Mouse (Mus musculus): ENCODE results near the gene Olfr18. TPM values are rescaled to one million over a fixed set of nuclear protein-coding genes. Genes with fewer than 3 reads are reported as not detected.
"Not testable (repeated sequence)": the region's sequence is repeated elsewhere in the genome, so short reads cannot be mapped to it uniquely, and the experiment has no call there.

The Olfr18 gene
- not detected for total RNA-seq (2021)

DNA sequence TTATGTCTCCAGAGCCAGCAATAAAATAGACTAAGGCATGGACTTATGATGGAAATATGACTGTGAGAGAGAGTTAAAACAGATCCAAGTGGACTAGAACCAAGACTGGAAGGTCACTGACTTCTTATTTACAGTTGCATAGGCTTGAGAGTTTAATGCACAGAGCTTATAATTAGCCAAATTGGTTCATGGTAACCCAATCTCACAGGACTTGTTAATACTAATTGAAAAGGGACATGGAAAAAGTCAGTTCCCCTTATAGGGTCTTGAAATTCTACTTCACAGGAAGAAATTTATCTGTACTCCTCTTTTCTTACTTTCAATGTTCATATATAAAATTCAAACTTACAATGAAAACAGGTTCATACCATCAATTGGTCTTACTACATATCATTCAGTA, at the start of gene Olfr18:
Gene Olfr18, minus strand, starts transcription at position 101 of the 400 bp plus-strand sequence.
- DNase-seq (ENCODE audit: extremely low spot score in 1 of 2, low spot score in 2 of 2) = no peak
- intact Hi-C loops (cut with DNase I) = no loop called here

DNA sequence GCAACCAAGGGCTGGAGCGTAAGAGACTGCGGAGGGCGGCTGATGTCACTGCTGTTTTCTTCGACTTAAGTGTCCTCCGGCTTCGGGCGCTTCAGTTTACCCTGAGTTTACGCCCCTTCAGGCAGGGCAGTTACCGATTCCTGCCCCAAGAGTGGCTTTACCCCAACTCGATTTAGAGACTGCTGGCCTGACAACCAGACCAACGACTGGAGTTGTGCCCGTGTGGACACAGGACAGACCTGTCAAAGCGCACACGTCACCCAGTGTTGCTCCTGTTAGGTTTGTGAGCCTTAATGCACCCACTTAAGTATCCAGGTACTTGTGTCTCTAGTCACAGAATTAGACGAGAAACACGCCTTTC, 49.4 kb upstream of the Olfr18 start:
- intact Hi-C loops (cut with DNase I) = no loop called here
- DNase-seq (ENCODE audit: extremely low spot score in 1 of 2, low spot score in 2 of 2) = no peak

DNA sequence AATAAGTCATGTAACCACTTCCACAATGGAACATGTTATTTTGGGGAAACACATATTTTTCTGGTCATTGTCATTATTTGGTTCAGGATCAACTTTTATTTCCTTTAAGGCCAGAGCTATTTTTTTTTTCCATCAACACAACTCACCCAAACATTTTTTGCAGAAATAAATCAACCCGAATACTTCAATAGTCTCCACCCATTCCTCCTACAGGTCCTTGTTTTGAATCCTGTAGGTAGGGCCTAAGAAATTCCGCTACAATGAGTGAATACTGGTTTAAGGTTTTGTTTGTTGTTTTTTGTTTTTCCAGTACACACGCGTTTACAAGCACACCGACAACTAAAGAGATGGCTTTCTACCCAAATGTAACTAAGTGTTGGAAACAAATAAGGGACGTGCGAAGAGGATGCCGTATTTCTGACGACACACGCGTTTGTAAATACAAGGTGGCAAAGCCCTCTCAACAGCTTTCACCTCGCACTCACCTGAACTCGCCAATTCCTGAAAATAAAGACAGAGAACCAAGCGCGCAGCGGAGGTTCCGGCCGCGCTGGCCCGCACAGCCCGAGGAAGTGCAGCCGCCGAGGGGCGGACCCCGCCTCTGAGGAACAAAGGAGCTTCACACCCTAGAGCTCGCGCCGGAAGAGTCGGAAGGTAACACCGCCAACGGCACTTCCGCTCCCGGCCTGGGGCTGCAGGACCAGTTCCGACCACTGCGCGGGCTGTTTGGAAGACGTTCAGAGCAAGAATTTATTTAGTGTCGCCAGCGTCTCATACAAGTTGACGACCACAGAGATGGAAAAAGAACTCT, 48.8 kb upstream of the Olfr18 start, which contains the start of gene Zfp560:
Gene Zfp560, minus strand, starts transcription at position 646 of the 811 bp plus-strand sequence.
- DNase-seq (ENCODE audit: extremely low spot score in 1 of 2, low spot score in 2 of 2) = peak; percentile 86 to 94
- intact Hi-C loops (cut with DNase I) = no loop called here

DNA sequence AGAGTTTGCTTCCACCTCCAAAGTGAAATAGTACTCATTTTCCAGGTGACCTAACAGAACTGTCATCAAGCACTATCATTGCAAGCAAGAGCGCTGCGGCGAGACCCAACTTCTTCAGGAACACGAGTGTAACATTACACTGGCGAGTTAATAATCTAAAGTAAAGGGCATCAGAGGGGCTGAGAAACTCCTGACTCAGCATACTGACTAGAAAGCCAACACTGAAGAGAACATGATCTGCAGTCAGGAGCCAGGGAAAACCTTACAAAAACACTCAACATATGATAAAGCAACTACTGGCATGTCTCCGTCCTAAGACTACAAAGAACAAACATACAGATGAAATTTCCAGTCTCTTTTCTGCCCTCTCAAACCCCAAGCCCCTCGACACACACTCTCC, 47.8 kb upstream of the Olfr18 start:
- DNase-seq (ENCODE audit: extremely low spot score in 1 of 2, low spot score in 2 of 2) = no peak
- intact Hi-C loops (cut with DNase I) = no loop called here

DNA sequence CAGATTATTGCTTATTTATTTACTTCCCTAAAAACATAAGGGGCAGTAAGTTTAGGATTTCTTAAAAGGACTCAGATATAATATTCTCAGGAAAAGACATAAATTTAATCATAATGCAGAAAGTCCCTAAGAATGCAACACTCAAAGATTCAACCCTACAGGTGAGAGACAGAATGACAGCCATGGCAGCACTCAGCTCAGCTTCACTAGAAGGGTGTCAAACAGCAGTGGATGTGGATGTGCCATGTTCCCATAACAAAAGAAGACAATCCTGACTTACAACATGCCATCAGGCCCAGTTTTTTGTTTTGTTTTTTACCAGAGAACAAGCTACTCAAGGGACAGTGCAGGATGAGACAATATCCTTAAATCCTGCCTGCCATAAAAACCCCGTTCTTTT, 38.8 kb upstream of the Olfr18 start:
- intact Hi-C loops (cut with DNase I) = no loop called here

DNA sequence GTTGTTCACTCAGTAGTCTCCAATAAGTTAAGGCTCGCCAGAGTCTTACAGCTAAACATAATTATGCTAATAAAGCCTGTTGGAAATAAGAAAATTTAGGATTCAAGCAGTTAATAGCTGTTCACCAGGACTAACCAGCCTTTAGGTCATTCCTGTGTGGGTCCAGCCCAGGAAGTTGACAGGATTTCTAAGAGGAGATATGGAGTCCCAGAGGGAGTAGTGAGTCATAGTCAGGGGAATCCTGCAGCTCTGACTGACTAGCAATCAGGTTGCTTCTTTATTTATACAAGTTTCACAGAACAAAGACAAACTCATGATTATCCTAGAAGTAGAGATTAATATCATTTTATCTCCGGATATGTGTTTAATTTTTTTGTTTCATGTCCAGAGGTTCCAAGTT, 31.4 kb upstream of the Olfr18 start:
- DNase-seq (ENCODE audit: extremely low spot score in 1 of 2, low spot score in 2 of 2) = no peak
- intact Hi-C loops (cut with DNase I) = no loop called here

More for the DNA sequence above, 38.8 kb upstream of the Olfr18 start:
- DNase-seq (ENCODE audit: extremely low spot score in 1 of 2, low spot score in 2 of 2) = no peak

DNA sequence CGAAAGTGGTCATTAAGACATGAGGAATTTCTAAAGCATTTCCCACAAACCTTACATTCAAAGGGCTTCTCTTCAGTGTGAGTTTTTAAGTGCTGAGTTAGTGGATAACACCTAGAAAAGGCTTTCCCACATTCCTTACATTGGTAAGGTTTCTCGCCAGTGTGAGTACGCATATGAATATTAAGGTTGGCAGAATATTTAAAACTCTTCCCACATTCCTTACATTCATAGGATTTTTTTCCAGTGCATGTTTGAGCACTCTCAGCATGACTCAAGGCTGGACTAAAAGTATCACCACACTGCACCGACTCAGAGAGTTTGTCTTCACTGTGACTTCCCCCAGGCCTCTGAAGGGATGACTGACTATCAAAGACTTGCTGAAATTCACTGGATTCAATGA, 12.6 kb upstream of the Olfr18 start:
- intact Hi-C loops (cut with DNase I) = no loop called here
- no peak for DNase-seq (ENCODE audit: extremely low spot score in 1 of 2, low spot score in 2 of 2)

DNA sequence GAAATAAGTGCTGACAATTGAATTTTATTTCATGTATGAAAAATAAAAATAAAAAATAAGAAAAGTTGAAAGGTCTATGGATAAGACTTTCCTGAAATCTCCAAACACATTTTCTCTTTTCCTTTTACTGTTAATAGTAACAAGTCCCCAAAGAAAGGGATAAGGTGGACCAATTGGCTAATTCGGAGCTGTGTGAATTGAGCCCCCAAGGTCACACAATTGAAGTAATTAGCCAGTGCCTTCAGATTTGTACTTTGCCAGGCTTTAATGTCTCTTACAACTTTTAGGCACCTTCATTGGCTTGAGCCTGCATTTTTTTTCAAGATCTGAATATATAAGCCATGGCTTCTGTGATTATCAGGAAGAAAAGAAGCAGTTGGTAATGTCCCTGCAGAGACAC, 37.7 kb downstream of the Olfr18 start, which contains the start of gene Olfr873:
Gene Olfr873, plus strand, starts transcription at position 301 of the 400 bp plus-strand sequence.
- no peak for DNase-seq (ENCODE audit: extremely low spot score in 1 of 2, low spot score in 2 of 2)
- intact Hi-C loops (cut with DNase I) = no loop called here

DNA sequence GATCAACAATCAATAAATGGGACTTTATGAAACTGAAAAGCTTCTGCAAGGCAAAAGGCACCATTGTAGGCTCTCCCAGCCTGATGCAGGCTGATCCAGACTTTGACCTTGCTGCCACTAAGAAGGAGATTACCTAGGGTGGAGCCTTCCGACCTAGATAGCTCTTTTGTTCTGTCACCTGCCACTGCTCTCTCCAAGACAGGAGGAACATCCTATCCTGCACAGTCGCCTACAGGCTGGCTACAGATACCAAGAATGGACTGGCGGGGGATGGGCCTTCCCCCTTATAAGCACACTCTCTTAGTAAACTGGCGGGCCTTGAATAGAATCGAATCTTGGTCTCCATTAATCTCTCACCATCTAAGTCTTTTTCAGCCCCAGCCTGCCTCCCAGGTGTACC, 40.3 kb downstream of the Olfr18 start:
- intact Hi-C loops (cut with DNase I); DNase-seq (ENCODE audit: extremely low spot score in 1 of 2, low spot score in 2 of 2): not testable (repeated sequence)

DNA sequence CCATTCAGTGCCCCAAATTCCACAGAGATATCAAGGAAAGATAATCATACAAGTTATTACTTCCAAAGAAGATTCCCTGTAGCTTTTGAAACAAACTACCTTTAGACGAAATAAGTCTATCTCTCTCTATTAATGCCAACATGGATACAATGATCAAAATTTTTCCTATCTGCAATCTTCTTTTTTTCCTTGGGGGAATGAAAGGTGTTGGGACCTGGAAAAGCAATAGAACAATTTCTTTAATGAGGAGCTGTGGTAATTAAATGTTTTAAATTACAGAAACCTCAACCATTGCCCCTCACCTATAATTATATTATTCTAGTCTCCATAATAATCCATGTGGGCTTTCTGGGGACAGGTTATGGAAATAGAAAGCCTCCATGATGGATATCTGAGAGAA, 53.8 kb downstream of the Olfr18 start, which contains the start of gene Olfr39:
Gene Olfr39, plus strand, starts transcription at position 301 of the 400 bp plus-strand sequence.
- DNase-seq (ENCODE audit: extremely low spot score in 1 of 2, low spot score in 2 of 2) = no peak
- intact Hi-C loops (cut with DNase I) = no loop called here

Other genes starting within 250 kb of the Olfr18 start
- gene Olfr868, start 237.5 kb downstream of the Olfr18 start, total RNA-seq (2021) = not detected
- gene Olfr869, start 207.1 kb downstream of the Olfr18 start, total RNA-seq (2021) = not detected
- not detected for gene Olfr870, start 162.0 kb downstream of the Olfr18 start, total RNA-seq (2021)
- not detected for gene Olfr871, start 123.9 kb downstream of the Olfr18 start, total RNA-seq (2021)
- not detected for gene Olfr872, start 99.0 kb downstream of the Olfr18 start, total RNA-seq (2021)
- gene Olfr39, start 53.7 kb downstream of the Olfr18 start, total RNA-seq (2021) = not detected
- gene Olfr873, start 37.6 kb downstream of the Olfr18 start, total RNA-seq (2021) = not detected
- 10 to 100 TPM; 13.5 to 15.5 TPM for gene Zfp560, start 49.1 kb upstream of the Olfr18 start, total RNA-seq (2021)
- gene Zfp26, start 124.1 kb upstream of the Olfr18 start, total RNA-seq (2021) = 10 to 100 TPM; 30.9 to 31.5 TPM
- 10 to 100 TPM; 30.0 to 33.5 TPM for gene Zfp426, start 156.7 kb upstream of the Olfr18 start, total RNA-seq (2021)
- 10 to 100 TPM; 54.4 to 56.7 TPM for gene Zfp266, start 185.3 kb upstream of the Olfr18 start, total RNA-seq (2021)
- gene Zfp846, start 245.2 kb upstream of the Olfr18 start, total RNA-seq (2021) = 10 to 100 TPM; 33.9 to 35.9 TPM

All from left cerebral cortex, postnatal 10 days (tissue).